Mouse (Mus musculus) C2C12 (cell line): ENCODE results near the gene Cd1d1.

Source experiments
- CEBPB ChIP-seq: IDR thresholded peaks from one replicate; pipeline ENCODE4 v1.6.1; 2011; ENCODE audit warnings: low read depth, mild to moderate bottlenecking, control low read depth, moderate library complexity
- CTCF ChIP-seq: IDR thresholded peaks from one replicate; pipeline ENCODE4 v1.5.1; 2011; ENCODE audit not compliant: control insufficient read depth, insufficient read depth, insufficient read length
- MYOD1 ChIP-seq: IDR thresholded peaks from one replicate; pipeline ENCODE4 v1.6.1; 2011; ENCODE audit warnings: low read depth; ENCODE audit not compliant: control insufficient read depth, insufficient read length
- MYOG ChIP-seq: IDR thresholded peaks from one replicate; pipeline ENCODE4 v1.6.1; 2011; ENCODE audit not compliant: control insufficient read depth, insufficient read length; ENCODE audit errors: extremely low read depth
- USF1 ChIP-seq: IDR thresholded peaks from one replicate; pipeline ENCODE4 v1.6.1; 2011; ENCODE audit warnings: low read depth, mild to moderate bottlenecking, control low read depth, moderate library complexity

DNA sequence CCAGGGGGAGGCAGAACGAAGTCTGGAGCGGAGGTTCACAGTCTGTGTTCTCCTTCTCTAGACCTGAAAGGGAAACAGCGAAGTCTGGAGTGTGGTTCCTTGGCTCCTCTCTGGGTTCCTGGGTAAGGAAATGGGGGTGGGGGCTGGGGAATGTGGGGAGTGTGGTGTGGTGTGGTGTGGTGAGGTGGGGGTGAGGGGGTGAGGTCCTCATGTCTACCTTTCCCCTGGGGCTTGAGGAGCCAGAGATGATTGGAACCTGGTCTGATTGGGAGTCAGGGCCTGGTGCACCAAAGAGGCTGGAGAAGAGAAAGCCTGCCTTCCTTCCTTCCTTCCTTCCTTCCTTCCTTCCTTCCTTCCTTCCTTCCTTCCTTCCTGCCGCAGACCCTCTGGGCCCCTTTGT lies 34.8 kb upstream of the Cd1d1 start:
- no peak for TF ChIP-seq CTCF
- TF ChIP-seq MYOG: no peak
- TF ChIP-seq USF1: no peak
- no peak for TF ChIP-seq CEBPB
- TF ChIP-seq MYOD1: no peak
